Mouse (Mus musculus) stomach, postnatal 0 days (tissue): ENCODE results near the gene Magi2.

Experiments used
- CTCF ChIP-seq: IDR thresholded peaks from 2 replicates; pipeline ENCODE4 v1.5.1; 2016; ENCODE audit warnings: antibody characterized with exemption, low read depth, mild to moderate bottlenecking, moderate library complexity
- EP300 ChIP-seq: optimal IDR thresholded peaks from 2 replicates; pipeline ENCODE3; 2016; ENCODE audit warnings: antibody characterized with exemption

GRCm38 (mm10) chr5:20692230-20692629, 1465.4 kb downstream of the Magi2 start:
- TF ChIP-seq CTCF (no peak), EP300 (no peak)
